Mouse (Mus musculus) C2C12 (cell line): ENCODE measurements at regions not wholly inside any gene's neighbourhood (a gene's known extent, or its start where the extent isn't known, plus 50 kb on each side); places are given as distances from the start of the nearest gene placed in this dataset.

ENCODE experiments used
- CTCF ChIP-seq: IDR thresholded peaks from one replicate; pipeline ENCODE4 v1.5.1; 2011; ENCODE audit not compliant: control insufficient read depth, insufficient read depth, insufficient read length
- FOSL1 ChIP-seq: IDR thresholded peaks from one replicate; pipeline ENCODE4 v1.8.0; 2011; ENCODE audit warnings: mild to moderate bottlenecking, low read length; ENCODE audit not compliant: poor library complexity, insufficient read depth, severe bottlenecking
- MYOD1 ChIP-seq: IDR thresholded peaks from one replicate; pipeline ENCODE4 v1.6.1; 2011; ENCODE audit warnings: low read depth; ENCODE audit not compliant: control insufficient read depth, insufficient read length
- USF1 ChIP-seq: IDR thresholded peaks from one replicate; pipeline ENCODE4 v1.6.1; 2011; ENCODE audit warnings: low read depth, mild to moderate bottlenecking, control low read depth, moderate library complexity

GRCm38 (mm10) chr13:15879576-15879975, 132.1 kb upstream of the Inhba start:
- no peak for TF ChIP-seq USF1
- no peak for TF ChIP-seq MYOD1
- no peak for TF ChIP-seq FOSL1
- TF ChIP-seq CTCF, result no peak
